Mouse (Mus musculus): ENCODE data around the gene Tssk2. TPM values are rescaled to one million over a fixed set of nuclear protein-coding genes. Genes with fewer than 3 reads are reported as not detected.

The Tssk2 gene
- polyA plus RNA-seq, 1 experiment from 2014 or later: not detected

- WGBS: 63% methylated on average over 7 of the region's 7 CpGs
- H3K4me3 ChIP-seq (ENCODE audit: low read depth, low read length): no peak overlapping the region
- peaks cover 5% of the 10 kb centered on the region; the same call in 1 of the 2 replicates for H3K4me1 ChIP-seq (replicated peaks; ENCODE audit: control insufficient read depth, insufficient read depth, low read length)
- DNase-seq (ENCODE audit: low spot score) (no peak), ATAC-seq (replicated peaks; ENCODE audit: low FRiP score) (no peak)
- no peaks in the 10 kb centered on the region for H3K36me3 ChIP-seq (ENCODE audit: control insufficient read depth, insufficient read depth, low read length)
- H3K9me3 ChIP-seq (ENCODE audit: control insufficient read depth, low read length): no peaks in the 10 kb centered on the region
- no peak overlapping the region for H3K27ac ChIP-seq (ENCODE audit: low read depth, low read length)
- H3K9ac ChIP-seq (ENCODE audit: low read length): no peak overlapping the region
- H3K4me2 ChIP-seq (ENCODE audit: low read depth, low read length, severe bottlenecking): no peak overlapping the region
- no peaks in the 10 kb centered on the region for H3K27me3 ChIP-seq (ENCODE audit: control insufficient read depth, insufficient read depth, low read length)
These were observed 46.8 kb downstream of the Tssk2 start for GRCm38 (mm10) chr16:17945081-17945831.

GRCm38 (mm10) chr16:17949421-17949877 lies 51.0 kb downstream of the Tssk2 start:
- DNase-seq (ENCODE audit: low spot score) (peak; percentile 77), ATAC-seq (replicated peaks; ENCODE audit: low FRiP score) (peak; percentile 83)
- Histone ChIP-seq H3K9me3 (ENCODE audit: control insufficient read depth, low read length) (no peaks in the 10 kb centered on the region), H3K4me1 (replicated peaks; ENCODE audit: control insufficient read depth, insufficient read depth, low read length) (peaks cover 5% of the 10 kb centered on the region; the same call in 1 of the 2 replicates), H3K27me3 (ENCODE audit: control insufficient read depth, insufficient read depth, low read length) (no peaks in the 10 kb centered on the region), H3K4me3 (ENCODE audit: low read depth, low read length) (no peak overlapping the region), H3K9ac (ENCODE audit: low read length) (peak overlapping the region; percentile 27; the same call in 1 of the 2 replicates), H3K4me2 (ENCODE audit: low read depth, low read length, severe bottlenecking) (no peak overlapping the region), H3K27ac (ENCODE audit: low read depth, low read length) (peak overlapping the region; percentile 48; the same call in 1 of the 2 replicates), H3K36me3 (ENCODE audit: control insufficient read depth, insufficient read depth, low read length) (no peaks in the 10 kb centered on the region)
- 22% methylated on average over 2 of the region's 2 CpGs for WGBS

Other genes with a start within 250 kb of the Tssk2 start
- 48.1 and 50.9 TPM in 2 replicates for gene Med15, start 165.7 kb upstream of the Tssk2 start, polyA plus RNA-seq (2014; fragmentation: Nextera tagmentation; extraction: Ambion mirVana)
- gene Klhl22, start 139.0 kb upstream of the Tssk2 start, polyA plus RNA-seq (2014; fragmentation: Nextera tagmentation; extraction: Ambion mirVana): 54.6 and 57.7 TPM in 2 replicates
- 7.4 and 7.9 TPM in 2 replicates for gene Scarf2, start 101.4 kb upstream of the Tssk2 start, polyA plus RNA-seq (2014; fragmentation: Nextera tagmentation; extraction: Ambion mirVana)
- not detected in 2 replicates for gene B830017H08Rik, start 65.5 kb upstream of the Tssk2 start, polyA plus RNA-seq (2014; fragmentation: Nextera tagmentation; extraction: Ambion mirVana)
- gene Car15, start 60.3 kb upstream of the Tssk2 start, polyA plus RNA-seq (2014; fragmentation: Nextera tagmentation; extraction: Ambion mirVana): 4.3 and 4.6 TPM in 2 replicates
- 0.32 and 0.51 TPM in 2 replicates for gene Gm20518, start 7.0 kb upstream of the Tssk2 start, polyA plus RNA-seq (2014; fragmentation: Nextera tagmentation; extraction: Ambion mirVana)
- not detected in 2 replicates for gene Tssk1, start 4.4 kb upstream of the Tssk2 start, polyA plus RNA-seq (2014; fragmentation: Nextera tagmentation; extraction: Ambion mirVana)
- 112 TPM in 2 replicates for gene Dgcr2, start 75 bp upstream of the Tssk2 start, polyA plus RNA-seq (2014; fragmentation: Nextera tagmentation; extraction: Ambion mirVana)
- gene Ess2, start 12.7 kb downstream of the Tssk2 start, polyA plus RNA-seq (2014; fragmentation: Nextera tagmentation; extraction: Ambion mirVana): 50.2 and 54.3 TPM in 2 replicates
- gene Gsc2, start 16.4 kb downstream of the Tssk2 start, polyA plus RNA-seq (2014; fragmentation: Nextera tagmentation; extraction: Ambion mirVana): 0.23 TPM in 1 of 2 replicates, not detected in the other
- gene Slc25a1, start 29.6 kb downstream of the Tssk2 start, polyA plus RNA-seq (2014; fragmentation: Nextera tagmentation; extraction: Ambion mirVana): 105 and 107 TPM in 2 replicates
- not detected in 2 replicates for gene Vpreb2, start 81.8 kb downstream of the Tssk2 start, polyA plus RNA-seq (2014; fragmentation: Nextera tagmentation; extraction: Ambion mirVana)
- gene Dgcr6, start 154.2 kb downstream of the Tssk2 start, polyA plus RNA-seq (2014; fragmentation: Nextera tagmentation; extraction: Ambion mirVana): 134 and 148 TPM in 2 replicates
- 10.2 and 12.2 TPM in 2 replicates for gene Prodh, start 191.6 kb downstream of the Tssk2 start, polyA plus RNA-seq (2014; fragmentation: Nextera tagmentation; extraction: Ambion mirVana)
- gene Rtn4r, start 229.0 kb downstream of the Tssk2 start, polyA plus RNA-seq (2014; fragmentation: Nextera tagmentation; extraction: Ambion mirVana): 3.2 and 4.0 TPM in 2 replicates